Mouse (Mus musculus): ENCODE measurements around the gene Akt3. TPM values are rescaled to one million over a fixed set of nuclear protein-coding genes. Genes with fewer than 3 reads are reported as not detected.

Gene Akt3
- polyA plus RNA-seq, 1 experiment from 2014 or later, result 23.7 TPM

DNA sequence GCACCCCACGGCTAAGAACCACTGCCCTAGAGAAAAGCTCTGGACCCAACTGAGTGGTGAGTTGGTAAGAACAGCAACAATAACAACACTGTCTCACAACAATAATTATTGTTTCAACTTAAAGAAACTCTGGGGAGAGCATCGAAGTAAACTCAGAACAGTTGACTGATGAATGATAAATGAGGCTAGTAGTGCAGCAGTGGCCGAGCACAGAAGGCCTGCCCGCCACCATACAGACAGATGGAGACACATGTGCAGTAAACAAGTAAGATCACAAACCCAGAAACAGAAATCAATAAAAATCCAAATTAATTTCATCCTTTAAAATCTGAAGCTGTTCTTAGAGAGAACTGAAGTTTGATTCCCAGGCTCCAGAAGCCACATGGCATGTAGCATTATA lies 217.9 kb downstream of the Akt3 start:
- H3K27ac ChIP-seq, result no peak overlapping the region

DNA sequence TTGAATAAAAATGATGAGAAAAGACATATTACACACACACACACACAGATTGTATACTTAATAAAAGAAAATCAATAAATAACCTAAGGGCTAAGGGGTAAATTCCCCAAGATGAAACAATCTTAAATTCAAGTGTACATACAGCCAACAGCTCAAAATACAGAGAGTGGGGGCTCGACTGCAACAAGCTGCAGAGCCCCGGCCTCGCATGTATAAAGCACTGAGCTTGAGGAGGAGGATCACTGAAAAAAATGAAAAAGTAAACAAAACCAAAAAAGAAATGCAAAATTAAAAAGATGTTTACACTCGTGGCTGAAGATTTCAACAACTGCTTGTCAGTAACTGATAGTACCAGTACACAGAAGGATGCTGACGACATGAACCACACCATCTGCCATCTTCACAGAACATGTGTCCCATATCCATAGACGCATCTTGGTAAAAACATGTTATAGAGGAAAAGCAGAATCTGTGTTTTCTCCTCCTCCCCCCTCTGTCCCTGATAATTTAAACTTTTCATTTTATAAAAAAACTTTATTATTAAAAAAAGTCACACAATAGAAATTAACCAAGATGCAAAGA lies 218.8 kb downstream of the Akt3 start:
- Histone ChIP-seq H3K9me3 (no peaks in the 10 kb centered on the region), H3K36me3 (no peaks in the 10 kb centered on the region), H3K27me3 (replicated peaks) (no peaks in the 10 kb centered on the region), H3K4me2 (replicated peaks) (no peak overlapping the region), H3K9ac (no peak overlapping the region), H3K27ac (no peak overlapping the region), H3K4me1 (no peaks in the 10 kb centered on the region), H3K4me3 (no peak overlapping the region)
- 71% methylated on average over 6 of the region's 6 CpGs for WGBS
- no peak for ATAC-seq (ENCODE audit: low FRiP score, low read depth)

More for the DNA sequence above, 217.9 kb downstream of the Akt3 start:
- H3K4me3 ChIP-seq, result no peak overlapping the region
- no peak for ATAC-seq (ENCODE audit: low FRiP score, low read depth)
- no peaks in the 10 kb centered on the region for H3K4me1 ChIP-seq
- H3K9me3 ChIP-seq, result no peaks in the 10 kb centered on the region
- H3K27me3 ChIP-seq (replicated peaks), result no peaks in the 10 kb centered on the region
- H3K9ac ChIP-seq, result no peak overlapping the region
- H3K4me2 ChIP-seq (replicated peaks), result no peak overlapping the region
- H3K36me3 ChIP-seq, result no peaks in the 10 kb centered on the region
- WGBS, result 25% methylated on average over 4 of the region's 4 CpGs

DNA sequence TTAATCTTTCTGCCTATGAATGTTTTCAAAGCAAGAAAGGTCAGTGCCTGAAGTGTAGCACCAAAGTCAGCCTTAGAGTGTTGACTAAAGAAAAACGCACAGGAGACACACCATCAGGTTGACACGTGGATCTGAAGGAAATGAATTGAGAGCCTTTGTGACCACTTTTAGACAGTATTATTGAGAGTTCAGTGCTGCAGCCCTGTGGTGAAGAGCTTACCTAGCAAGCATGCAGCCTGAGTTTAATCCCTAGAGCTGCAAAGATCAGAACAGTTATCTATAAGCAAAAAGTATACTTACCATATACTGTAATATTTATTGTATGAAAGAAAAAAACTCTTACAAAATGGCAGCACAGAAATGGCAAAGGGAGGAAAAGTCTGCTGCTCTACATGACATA lies 219.6 kb downstream of the Akt3 start:
- Histone ChIP-seq H3K27ac (no peak overlapping the region), H3K4me3 (no peak overlapping the region), H3K27me3 (replicated peaks) (no peaks in the 10 kb centered on the region), H3K4me2 (replicated peaks) (no peak overlapping the region), H3K4me1 (no peaks in the 10 kb centered on the region), H3K9ac (no peak overlapping the region), H3K9me3 (no peaks in the 10 kb centered on the region), H3K36me3 (no peaks in the 10 kb centered on the region)
- no peak for ATAC-seq (ENCODE audit: low FRiP score, low read depth)
- WGBS, result 44% methylated on average over 2 of the region's 2 CpGs

DNA sequence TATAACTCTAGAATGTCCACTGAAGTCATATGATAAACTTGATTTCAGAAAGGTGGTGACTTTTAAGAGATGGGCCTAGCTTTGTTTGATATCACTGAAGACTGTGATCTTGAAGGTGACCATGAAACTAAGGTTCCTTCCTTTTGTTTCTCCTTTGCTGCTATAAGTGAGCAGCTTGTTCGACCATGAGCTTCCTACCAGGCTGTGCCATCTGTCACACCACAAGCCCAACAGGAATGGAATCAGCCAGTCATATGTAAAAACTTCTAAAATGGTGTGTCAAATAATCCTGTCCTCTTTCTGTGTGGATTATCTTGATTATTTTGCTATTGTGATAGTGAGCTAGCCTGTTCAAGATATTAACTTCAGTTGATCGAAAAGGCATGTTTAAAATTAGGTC lies 222.5 kb downstream of the Akt3 start:
- no peak overlapping the region for H3K27ac ChIP-seq
- H3K4me1 ChIP-seq, result no peaks in the 10 kb centered on the region; the same call in 1 of the 2 replicates
- WGBS, result 84% methylated on average over 2 of the region's 2 CpGs
- H3K4me3 ChIP-seq, result no peak overlapping the region
- H3K36me3 ChIP-seq, result no peaks in the 10 kb centered on the region
- no peak overlapping the region for H3K4me2 ChIP-seq (replicated peaks)
- H3K9me3 ChIP-seq, result no peaks in the 10 kb centered on the region
- no peak overlapping the region for H3K9ac ChIP-seq
- no peak for ATAC-seq (ENCODE audit: low FRiP score, low read depth)
- no peaks in the 10 kb centered on the region for H3K27me3 ChIP-seq (replicated peaks)

DNA sequence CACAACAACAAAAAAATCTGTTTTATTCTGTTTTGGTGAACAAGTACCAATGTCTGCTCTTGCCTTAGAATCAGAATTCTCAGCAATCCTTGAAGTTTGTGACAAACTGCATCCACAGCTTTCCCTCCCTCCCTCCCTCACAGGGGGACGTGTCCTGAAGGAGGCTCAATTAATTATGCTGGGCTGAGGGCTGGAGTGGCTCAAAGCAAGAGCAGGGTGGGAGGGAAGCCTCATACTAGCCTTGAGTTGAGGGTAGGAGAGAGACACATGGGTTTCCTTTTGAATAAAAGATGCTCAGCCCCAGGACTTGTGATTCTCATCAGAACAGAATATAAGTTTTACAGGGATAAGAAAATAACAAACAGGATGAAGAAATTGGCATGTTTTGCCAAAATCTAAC lies 225.8 kb downstream of the Akt3 start:
- Histone ChIP-seq H3K27ac (no peak overlapping the region), H3K27me3 (replicated peaks) (no peaks in the 10 kb centered on the region), H3K9me3 (no peaks in the 10 kb centered on the region), H3K36me3 (no peaks in the 10 kb centered on the region), H3K4me2 (replicated peaks) (no peak overlapping the region), H3K4me1 (no peaks in the 10 kb centered on the region; the same call in 1 of the 2 replicates), H3K9ac (no peak overlapping the region), H3K4me3 (no peak overlapping the region)
- 18% methylated on average over 1 of the region's 1 CpGs for WGBS
- ATAC-seq (ENCODE audit: low FRiP score, low read depth), result no peak

DNA sequence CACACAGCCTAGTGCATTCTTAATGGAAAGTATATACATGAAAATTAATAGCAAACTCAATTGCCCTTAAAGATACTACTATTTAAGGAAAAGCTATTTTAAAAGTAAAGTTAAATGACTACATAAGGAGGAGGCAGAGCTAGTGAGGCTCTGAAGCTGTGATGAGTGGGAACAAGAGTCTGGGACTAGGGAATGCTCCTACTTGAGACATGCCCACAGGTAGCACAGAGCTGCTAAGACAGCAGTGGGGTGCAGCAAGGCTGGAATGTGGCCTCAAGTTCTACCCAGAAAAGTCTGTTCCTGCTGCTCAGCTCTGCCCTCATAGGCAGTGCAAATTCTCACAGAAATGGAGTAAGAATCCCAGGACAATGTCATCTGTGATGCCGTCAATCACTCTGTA lies 226.8 kb downstream of the Akt3 start:
- ATAC-seq (ENCODE audit: low FRiP score, low read depth), result no peak
- WGBS, result 98% methylated on average over 1 of the region's 1 CpGs
- Histone ChIP-seq H3K4me3 (no peak overlapping the region), H3K9me3 (no peaks in the 10 kb centered on the region), H3K36me3 (no peaks in the 10 kb centered on the region), H3K27me3 (replicated peaks) (no peaks in the 10 kb centered on the region), H3K4me2 (replicated peaks) (no peak overlapping the region), H3K9ac (no peak overlapping the region), H3K27ac (no peak overlapping the region), H3K4me1 (no peaks in the 10 kb centered on the region; the same call in 1 of the 2 replicates)

DNA sequence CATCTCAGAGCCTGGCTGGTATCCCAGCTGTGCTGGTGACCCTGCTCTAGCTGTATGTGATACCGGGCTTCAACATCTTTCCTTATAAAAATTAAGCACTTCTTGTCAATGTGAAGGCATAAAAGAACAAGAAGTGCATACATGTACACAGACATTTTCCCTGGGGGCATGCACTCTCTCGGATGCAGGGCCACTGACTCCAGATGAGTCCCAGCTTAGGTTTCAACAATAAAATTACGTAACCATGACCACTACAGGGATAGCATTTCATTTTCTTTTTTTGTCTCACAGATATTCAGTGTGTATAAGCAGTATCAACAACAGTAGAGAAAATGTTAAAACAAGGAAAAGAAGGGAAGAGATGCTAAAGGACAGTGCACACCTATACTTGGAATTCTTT lies 227.3 kb downstream of the Akt3 start:
- Histone ChIP-seq H3K27ac (no peak overlapping the region), H3K9me3 (no peaks in the 10 kb centered on the region), H3K4me3 (no peak overlapping the region), H3K4me2 (replicated peaks) (no peak overlapping the region), H3K4me1 (no peaks in the 10 kb centered on the region; the same call in 1 of the 2 replicates), H3K36me3 (no peaks in the 10 kb centered on the region), H3K9ac (no peak overlapping the region), H3K27me3 (replicated peaks) (no peaks in the 10 kb centered on the region)
- WGBS, result 58% methylated on average over 3 of the region's 3 CpGs
- ATAC-seq (ENCODE audit: low FRiP score, low read depth), result no peak

DNA sequence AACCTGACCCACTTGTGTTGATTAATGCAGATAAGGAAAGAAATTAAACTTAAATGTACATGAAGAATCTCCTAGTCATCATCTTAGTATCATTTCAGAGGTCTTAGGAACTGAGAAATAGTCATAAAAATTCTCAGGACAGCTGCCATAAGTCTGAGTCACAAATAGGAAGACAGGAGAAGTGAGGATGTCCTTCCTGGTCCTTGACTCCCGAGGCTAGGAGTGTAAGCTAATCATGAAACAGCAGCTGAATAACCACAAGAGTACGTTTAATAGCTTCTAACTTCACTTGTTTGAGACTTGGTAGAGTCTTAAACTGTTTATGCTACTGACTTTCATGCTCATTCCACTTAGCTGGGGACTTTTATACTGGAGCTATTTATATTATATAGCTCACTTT lies 229.0 kb downstream of the Akt3 start:
- H3K4me1 ChIP-seq, result no peaks in the 10 kb centered on the region; the same call in 1 of the 2 replicates
- 75% methylated on average over 2 of the region's 2 CpGs for WGBS
- H3K9me3 ChIP-seq, result no peaks in the 10 kb centered on the region
- H3K4me2 ChIP-seq (replicated peaks), result no peak overlapping the region
- H3K4me3 ChIP-seq, result no peak overlapping the region
- H3K36me3 ChIP-seq, result peaks cover 10% of the 10 kb centered on the region
- no peak overlapping the region for H3K27ac ChIP-seq
- H3K27me3 ChIP-seq (replicated peaks), result no peaks in the 10 kb centered on the region
- no peak for ATAC-seq (ENCODE audit: low FRiP score, low read depth)
- H3K9ac ChIP-seq, result no peak overlapping the region

DNA sequence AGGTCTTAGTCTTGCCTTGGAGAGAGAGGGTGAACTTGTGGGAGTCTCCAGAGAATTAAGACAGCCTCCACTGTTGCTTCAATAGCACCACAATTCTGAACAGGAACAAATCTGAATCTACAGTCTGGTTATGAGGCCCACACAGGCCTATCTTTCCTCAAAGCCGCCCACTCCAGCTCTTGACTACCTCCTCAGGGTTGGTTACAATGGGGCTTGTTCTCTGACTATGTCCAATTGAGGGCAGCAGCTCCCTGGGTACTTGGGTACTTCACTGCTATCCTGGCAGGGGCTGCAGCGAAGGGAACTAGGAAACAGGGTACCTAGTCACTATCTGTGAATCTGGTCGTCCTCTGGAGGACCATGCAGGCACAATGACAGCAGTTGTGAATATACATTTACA lies 230.3 kb downstream of the Akt3 start:
- Histone ChIP-seq H3K36me3 (peaks cover 20% of the 10 kb centered on the region), H3K27me3 (replicated peaks) (no peaks in the 10 kb centered on the region), H3K4me2 (replicated peaks) (no peak overlapping the region), H3K9ac (no peak overlapping the region), H3K27ac (no peak overlapping the region), H3K4me1 (no peaks in the 10 kb centered on the region; the same call in 1 of the 2 replicates), H3K9me3 (no peaks in the 10 kb centered on the region), H3K4me3 (no peak overlapping the region)
- 87% methylated on average over 3 of the region's 3 CpGs for WGBS
- no peak for ATAC-seq (ENCODE audit: low FRiP score, low read depth)

DNA sequence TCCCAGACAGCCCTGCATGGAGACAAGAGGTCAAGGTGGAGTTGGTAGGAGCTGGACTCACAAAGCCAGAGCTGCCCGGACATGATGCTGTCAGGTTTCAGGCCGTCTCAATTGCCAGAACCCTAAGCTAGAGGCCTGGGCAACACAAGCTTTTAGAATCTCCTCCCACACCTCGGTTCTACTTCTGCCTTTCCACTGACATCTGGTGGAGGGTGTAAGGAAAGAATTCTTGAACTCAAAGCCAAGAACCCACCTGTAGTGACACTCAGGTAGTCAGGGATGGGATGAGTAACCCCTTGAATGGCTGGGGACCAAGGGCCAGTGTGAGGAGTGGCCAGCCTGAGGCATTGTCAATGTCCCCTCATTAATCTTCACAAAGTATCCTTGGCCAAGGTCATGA lies 235.3 kb downstream of the Akt3 start:
- no peaks in the 10 kb centered on the region for H3K9me3 ChIP-seq
- WGBS, result 82% methylated on average over 3 of the region's 3 CpGs
- H3K4me1 ChIP-seq, result no peaks in the 10 kb centered on the region
- H3K4me2 ChIP-seq (replicated peaks), result no peak overlapping the region
- no peak for ATAC-seq (ENCODE audit: low FRiP score, low read depth)
- peaks cover 31% of the 10 kb centered on the region for H3K36me3 ChIP-seq
- no peak overlapping the region for H3K4me3 ChIP-seq
- no peak overlapping the region for H3K9ac ChIP-seq
- no peak overlapping the region for H3K27ac ChIP-seq
- no peaks in the 10 kb centered on the region for H3K27me3 ChIP-seq (replicated peaks)

DNA sequence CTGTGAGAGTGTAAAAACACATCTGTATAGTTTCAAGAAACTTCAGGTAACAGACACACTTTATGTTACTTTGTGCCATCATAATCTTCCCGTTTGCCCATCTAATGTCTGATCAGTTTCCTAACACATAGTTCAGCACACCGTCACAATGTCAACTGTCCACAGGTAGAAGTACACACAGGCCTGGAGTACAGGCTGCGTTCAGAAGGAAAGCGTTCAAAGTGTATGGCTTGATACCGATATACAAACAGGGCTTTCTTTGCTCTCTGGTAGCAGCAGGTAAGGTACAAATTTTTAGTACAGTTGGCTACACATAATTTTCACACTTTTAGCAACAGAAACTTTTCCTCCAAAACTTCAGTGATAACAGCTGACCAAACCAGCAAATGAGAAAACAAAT lies 238.3 kb downstream of the Akt3 start:
- no peak overlapping the region for H3K4me3 ChIP-seq
- no peak overlapping the region for H3K27ac ChIP-seq
- H3K9ac ChIP-seq, result no peak overlapping the region
- ATAC-seq (ENCODE audit: low FRiP score, low read depth), result no peak
- no peaks in the 10 kb centered on the region for H3K27me3 ChIP-seq (replicated peaks)
- H3K36me3 ChIP-seq, result peaks cover 26% of the 10 kb centered on the region
- H3K9me3 ChIP-seq, result no peaks in the 10 kb centered on the region
- no peak overlapping the region for H3K4me2 ChIP-seq (replicated peaks)
- 95% methylated on average over 5 of the region's 5 CpGs for WGBS
- peaks cover 16% of the 10 kb centered on the region; the same call in 1 of the 2 replicates for H3K4me1 ChIP-seq

DNA sequence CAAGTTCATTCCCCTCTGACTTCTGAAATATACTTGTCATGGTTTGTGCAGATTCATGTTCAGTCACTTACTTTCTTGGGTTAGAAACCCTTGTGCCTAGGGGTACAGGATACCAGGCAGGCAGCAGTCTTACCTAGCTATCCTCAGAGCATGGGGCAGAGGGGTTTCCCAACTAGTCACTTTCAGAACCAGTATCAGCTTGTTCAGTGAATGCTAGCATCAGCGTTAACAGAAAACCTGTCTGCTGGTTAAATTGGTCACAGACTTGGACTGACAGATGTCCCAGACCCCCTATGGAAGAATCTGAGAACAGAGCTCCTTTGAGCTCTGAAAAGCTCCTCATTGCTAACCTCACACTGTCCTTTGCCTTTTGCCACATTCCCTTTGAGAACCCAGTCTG lies 239.3 kb downstream of the Akt3 start:
- H3K27ac ChIP-seq, result no peak overlapping the region
- H3K4me3 ChIP-seq, result no peak overlapping the region
- no peaks in the 10 kb centered on the region for H3K27me3 ChIP-seq (replicated peaks)
- H3K4me2 ChIP-seq (replicated peaks), result no peak overlapping the region
- 78% methylated on average over 1 of the region's 1 CpGs for WGBS
- H3K9ac ChIP-seq, result no peak overlapping the region
- H3K36me3 ChIP-seq, result peaks cover 22% of the 10 kb centered on the region
- no peaks in the 10 kb centered on the region for H3K9me3 ChIP-seq
- no peak for ATAC-seq (ENCODE audit: low FRiP score, low read depth)
- H3K4me1 ChIP-seq, result peaks cover 21% of the 10 kb centered on the region; the same call in 1 of the 2 replicates

DNA sequence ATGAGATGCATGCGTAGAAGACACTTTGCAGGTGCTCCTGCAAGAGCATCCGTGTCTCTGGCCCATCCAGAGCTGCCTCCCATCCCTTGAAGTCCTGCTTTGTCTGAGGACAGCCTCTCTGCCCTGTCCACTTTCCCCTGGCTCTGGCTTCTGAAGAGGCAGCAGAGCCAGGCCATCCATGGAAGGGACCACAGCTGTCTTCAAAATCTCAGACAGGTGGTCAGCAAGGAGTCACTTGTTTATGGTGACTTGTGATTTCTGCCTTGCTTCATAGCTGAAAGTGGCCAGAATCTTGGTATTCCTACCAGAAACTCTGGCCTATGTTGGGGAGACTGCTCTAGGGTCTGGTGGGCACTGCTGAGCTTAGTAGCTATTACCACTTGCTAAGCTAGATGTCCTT lies 241.3 kb downstream of the Akt3 start:
- Histone ChIP-seq H3K36me3 (peaks cover 5% of the 10 kb centered on the region), H3K27me3 (replicated peaks) (no peaks in the 10 kb centered on the region), H3K9ac (no peak overlapping the region), H3K4me1 (peaks cover 26% of the 10 kb centered on the region; the same call in 1 of the 2 replicates), H3K9me3 (no peaks in the 10 kb centered on the region), H3K4me3 (no peak overlapping the region), H3K4me2 (replicated peaks) (no peak overlapping the region), H3K27ac (no peak overlapping the region)
- no peak for ATAC-seq (ENCODE audit: low FRiP score, low read depth)
- WGBS, result 88% methylated on average over 2 of the region's 2 CpGs

Data from neural tube, embryonic 12.5 days (tissue).